Mouse (Mus musculus): ENCODE results near the gene Cacna1e. TPM values are rescaled to one million over a fixed set of nuclear protein-coding genes. Genes with fewer than 3 reads are reported as not detected.

Cacna1e gene
- total RNA-seq, 2 experiments from 2014 or later: 2.1 to 3.2 TPM

GRCm38 (mm10) chr1:154663721-154664120, 220.6 kb downstream of the Cacna1e start:
- no peak for ATAC-seq (replicated peaks; ENCODE audit: low FRiP score, low TSS enrichment, poor library complexity, severe bottlenecking)

GRCm38 (mm10) chr1:154661977-154662376, 222.3 kb downstream of the Cacna1e start:
- ATAC-seq (replicated peaks; ENCODE audit: low FRiP score, low TSS enrichment, poor library complexity, severe bottlenecking): no peak

GRCm38 (mm10) chr1:154661221-154661864, 223.0 kb downstream of the Cacna1e start:
- ATAC-seq (replicated peaks; ENCODE audit: low FRiP score, low TSS enrichment, poor library complexity, severe bottlenecking): no peak

- ATAC-seq (replicated peaks; ENCODE audit: low FRiP score, low TSS enrichment, poor library complexity, severe bottlenecking): 0 out of 2 replicates have a peak, but pooled peaks have one; percentile 28
Observed at GRCm38 (mm10) chr1:154657366-154657765, 226.9 kb downstream of the Cacna1e start.

GRCm38 (mm10) chr1:154653951-154654350, 230.3 kb downstream of the Cacna1e start:
- ATAC-seq (replicated peaks; ENCODE audit: low FRiP score, low TSS enrichment, poor library complexity, severe bottlenecking): no peak

GRCm38 (mm10) chr1:154646156-154646950, 237.9 kb downstream of the Cacna1e start:
- no peak for ATAC-seq (replicated peaks; ENCODE audit: low FRiP score, low TSS enrichment, poor library complexity, severe bottlenecking)

- no peak for ATAC-seq (replicated peaks; ENCODE audit: low FRiP score, low TSS enrichment, poor library complexity, severe bottlenecking)
Observed at GRCm38 (mm10) chr1:154637821-154638220, 246.5 kb downstream of the Cacna1e start.

GRCm38 (mm10) chr1:154635766-154636165, 248.5 kb downstream of the Cacna1e start:
- ATAC-seq (replicated peaks; ENCODE audit: low FRiP score, low TSS enrichment, poor library complexity, severe bottlenecking): no peak

GRCm38 (mm10) chr1:154632886-154633285, 251.4 kb downstream of the Cacna1e start:
- ATAC-seq (replicated peaks; ENCODE audit: low FRiP score, low TSS enrichment, poor library complexity, severe bottlenecking): no peak

GRCm38 (mm10) chr1:154622666-154623653, 261.3 kb downstream of the Cacna1e start:
- ATAC-seq (replicated peaks; ENCODE audit: low FRiP score, low TSS enrichment, poor library complexity, severe bottlenecking): no peak

- ATAC-seq (replicated peaks; ENCODE audit: low FRiP score, low TSS enrichment, poor library complexity, severe bottlenecking): no peak
Observed at GRCm38 (mm10) chr1:154617743-154618455, 266.4 kb downstream of the Cacna1e start.

- no peak for ATAC-seq (replicated peaks; ENCODE audit: low FRiP score, low TSS enrichment, poor library complexity, severe bottlenecking)
Observed at GRCm38 (mm10) chr1:154615759-154616158, 268.5 kb downstream of the Cacna1e start.

GRCm38 (mm10) chr1:154608516-154608915, 275.8 kb downstream of the Cacna1e start:
- ATAC-seq (replicated peaks; ENCODE audit: low FRiP score, low TSS enrichment, poor library complexity, severe bottlenecking): no peak

- no peak for ATAC-seq (replicated peaks; ENCODE audit: low FRiP score, low TSS enrichment, poor library complexity, severe bottlenecking)
Observed at GRCm38 (mm10) chr1:154607406-154607805, 276.9 kb downstream of the Cacna1e start.

- ATAC-seq (replicated peaks; ENCODE audit: low FRiP score, low TSS enrichment, poor library complexity, severe bottlenecking): no peak
Observed at GRCm38 (mm10) chr1:154605601-154606000, 278.7 kb downstream of the Cacna1e start.

GRCm38 (mm10) chr1:154603781-154604180, 280.5 kb downstream of the Cacna1e start:
- no peak for ATAC-seq (replicated peaks; ENCODE audit: low FRiP score, low TSS enrichment, poor library complexity, severe bottlenecking)

- no peak for ATAC-seq (replicated peaks; ENCODE audit: low FRiP score, low TSS enrichment, poor library complexity, severe bottlenecking)
Observed at GRCm38 (mm10) chr1:154602531-154602930, 281.8 kb downstream of the Cacna1e start.

GRCm38 (mm10) chr1:154582516-154582915, 301.8 kb downstream of the Cacna1e start:
- no peak for ATAC-seq (replicated peaks; ENCODE audit: low FRiP score, low TSS enrichment, poor library complexity, severe bottlenecking)

- no peak for ATAC-seq (replicated peaks; ENCODE audit: low FRiP score, low TSS enrichment, poor library complexity, severe bottlenecking)
Observed at GRCm38 (mm10) chr1:154579929-154580328, 304.4 kb downstream of the Cacna1e start.
